Mouse (Mus musculus) CH12.LX (cell line): ENCODE results near the gene Pde4dip. TPM values are rescaled to one million over a fixed set of nuclear protein-coding genes. Genes with fewer than 3 reads are reported as not detected.

ENCODE experiments used
- DNase-seq: peaks from one replicate; pipeline ENCODE4 v3.0.0-alpha.2; 2013; ENCODE audit errors: extremely low read depth
- H3K27ac ChIP-seq: 2 replicates; pipeline ENCODE4 v1.5.1; 2012; ENCODE audit warnings: low read depth, mild to moderate bottlenecking, control low read depth, moderate library complexity; ENCODE audit not compliant: insufficient read depth
- H3K27me3 ChIP-seq: replicated peaks from 2 replicates; pipeline ENCODE3; 2012; ENCODE audit warnings: inconsistent platforms
- H3K36me3 ChIP-seq, 2 experiments: replicated peaks in 1 of 2; 2 replicates each; pipeline versions ENCODE3 to v1.6.1; 2012; ENCODE audit warnings: inconsistent platforms in 1 of 2, low read length in 1 of 2, mild to moderate bottlenecking in 1 of 2, mixed read lengths in 1 of 2, moderate library complexity in 1 of 2; ENCODE audit not compliant: control insufficient read depth in 1 of 2, insufficient read depth in 1 of 2
- H3K4me1 ChIP-seq, 2 experiments: 2 replicates each; pipeline ENCODE4 v1.6.1; 2012; ENCODE audit warnings: inconsistent platforms in 1 of 2, moderate library complexity in 1 of 2; ENCODE audit not compliant: insufficient read depth in 2 of 2, control insufficient read depth in 1 of 2
- H3K4me2 ChIP-seq: 2 replicates; pipeline ENCODE4 v1.6.1; 2012; ENCODE audit warnings: low read depth, mild to moderate bottlenecking, control low read depth; ENCODE audit not compliant: poor library complexity, insufficient read depth, severe bottlenecking
- H3K4me3 ChIP-seq, 3 experiments: fragments of 150-350 bp in 1 of 3; sonication (generic) in 1 of 3; replicated peaks in 1 of 3; 2 replicates each; pipeline versions ENCODE3 to v1.5.1; 2011 to 2012; ENCODE audit warnings: low read depth in 2 of 3, low read length in 2 of 3, mild to moderate bottlenecking in 2 of 3, moderate library complexity in 2 of 3, control low read depth in 1 of 3, improper control_type of control experiment in 1 of 3, inconsistent platforms in 1 of 3, mixed read lengths in 1 of 3; ENCODE audit not compliant: poor library complexity in 1 of 3
- H3K79me2 ChIP-seq: replicated peaks from 2 replicates; pipeline ENCODE4 v1.6.1; 2012; ENCODE audit warnings: mild to moderate bottlenecking, moderate library complexity; ENCODE audit not compliant: control insufficient read depth, poor library complexity, insufficient read depth, severe bottlenecking; ENCODE audit errors: extremely low read depth
- H3K9ac ChIP-seq: 2 replicates; pipeline ENCODE4 v1.6.1; 2012; ENCODE audit warnings: low read depth, mild to moderate bottlenecking, control low read depth, moderate library complexity; ENCODE audit not compliant: insufficient read depth
- H3K9me3 ChIP-seq: replicated peaks from 2 replicates; pipeline ENCODE3; 2012; ENCODE audit warnings: low read length, inconsistent platforms, mixed read lengths
- CHD1 ChIP-seq: IDR thresholded peaks from 2 replicates; pipeline ENCODE4 v1.6.1; 2012; ENCODE audit warnings: low read depth, low read length, improper control_type of control experiment, inconsistent platforms
- E2F4 ChIP-seq: IDR thresholded peaks from 2 replicates; pipeline ENCODE4 v1.6.1; 2011; ENCODE audit warnings: low read depth, low read length, improper control_type of control experiment; ENCODE audit not compliant: insufficient replicate concordance
- GABPA ChIP-seq: IDR thresholded peaks from 2 replicates; pipeline ENCODE4 v1.6.1; 2012; ENCODE audit warnings: low read depth, low read length, improper control_type of control experiment, inconsistent platforms; ENCODE audit not compliant: insufficient replicate concordance
- HCFC1 ChIP-seq: IDR thresholded peaks from 2 replicates; pipeline ENCODE4 v1.6.1; 2012; ENCODE audit warnings: low read depth, mild to moderate bottlenecking, inconsistent platforms, low read length, improper control_type of control experiment
- JUN ChIP-seq: IDR thresholded peaks from 2 replicates; pipeline ENCODE4 v1.6.1; 2011; ENCODE audit warnings: low read depth, mild to moderate bottlenecking, low read length, improper control_type of control experiment, moderate library complexity; ENCODE audit not compliant: insufficient read depth
- KAT2A ChIP-seq: IDR thresholded peaks from 2 replicates; pipeline ENCODE4 v1.6.1; 2012; ENCODE audit warnings: low read length, improper control_type of control experiment, inconsistent platforms; ENCODE audit not compliant: insufficient replicate concordance
- MAFK ChIP-seq: IDR thresholded peaks from 2 replicates; pipeline ENCODE4 v1.6.1; 2011; ENCODE audit warnings: low read length, improper control_type of control experiment; ENCODE audit not compliant: insufficient replicate concordance
- MAZ ChIP-seq: IDR thresholded peaks from 2 replicates; pipeline ENCODE4 v1.6.1; 2012; ENCODE audit warnings: low read depth, mild to moderate bottlenecking, inconsistent platforms, low read length, improper control_type of control experiment, moderate library complexity
- MEF2A ChIP-seq: IDR thresholded peaks from 2 replicates; pipeline ENCODE4 v1.6.1; 2014; ENCODE audit warnings: low read depth, mild to moderate bottlenecking, inconsistent platforms, low read length, improper control_type of control experiment, borderline replicate concordance
- MYC ChIP-seq: IDR thresholded peaks from 2 replicates; pipeline ENCODE4 v1.6.1; 2011; ENCODE audit warnings: low read depth, mild to moderate bottlenecking, improper control_type of control experiment, low read length
- NELFE ChIP-seq: IDR thresholded peaks from 2 replicates; pipeline ENCODE4 v1.6.1; 2011; ENCODE audit warnings: low read depth, low read length, improper control_type of control experiment
- PAX5 ChIP-seq: IDR thresholded peaks from 2 replicates; pipeline ENCODE4 v1.6.1; 2012; ENCODE audit warnings: low read length, inconsistent platforms, mixed read lengths
- POLR2AphosphoS2 ChIP-seq: IDR thresholded peaks from 2 replicates; pipeline ENCODE4 v1.6.1; 2011; ENCODE audit warnings: low read depth, low read length, improper control_type of control experiment
- RAD21 ChIP-seq: IDR thresholded peaks from 2 replicates; pipeline ENCODE4 v1.6.1; 2011; ENCODE audit warnings: low read depth, mild to moderate bottlenecking, low read length, improper control_type of control experiment, moderate library complexity
- SIN3A ChIP-seq: IDR thresholded peaks from 2 replicates; pipeline ENCODE4 v1.6.1; 2012; ENCODE audit warnings: low read length, improper control_type of control experiment, inconsistent platforms
- UBTF ChIP-seq: IDR thresholded peaks from 2 replicates; pipeline ENCODE4 v1.6.1; 2012; ENCODE audit warnings: low read depth, mild to moderate bottlenecking, inconsistent platforms, low read length, improper control_type of control experiment, moderate library complexity
- USF1 ChIP-seq: IDR thresholded peaks from 2 replicates; pipeline ENCODE4 v1.6.1; 2014; ENCODE audit warnings: low read depth, mild to moderate bottlenecking, inconsistent platforms, low read length, improper control_type of control experiment
- USF2 ChIP-seq: conservative IDR thresholded peaks from 2 replicates; pipeline ENCODE4 v1.6.1; 2011; ENCODE audit warnings: low read depth, low read length, improper control_type of control experiment
- ZKSCAN1 ChIP-seq: IDR thresholded peaks from 2 replicates; pipeline ENCODE4 v1.6.1; 2012; ENCODE audit warnings: low read depth, inconsistent platforms, low read length, improper control_type of control experiment, borderline replicate concordance
- dilution Hi-C: fragments of 300-500 bp; cut with MboI; formaldehyde crosslinking; loops from 2 replicates; pipeline ENCODE4 v1.14.3; 2020; ENCODE audit warnings: low sequenced_read_pairs; ENCODE audit not compliant: extremely low pct_unique_long_range_greater_than_20kb, extremely low pct_ligation_motif_present
- in situ Hi-C: fragments of 300-500 bp; cut with MboI; formaldehyde crosslinking; loops from 3 replicates; pipeline ENCODE4 v1.14.3; 2019; ENCODE audit warnings: low sequenced_read_pairs, low pct_ligation_motif_present, low pct_unique_long_range_greater_than_20kb, mixed read lengths
- polyA plus RNA-seq: library from polyadenylated mRNA; unstranded; fragments of >175 nt; gene quantifications from 2 replicates; pipeline ENCODE4 v1.2.1, GENCODE M21; 2012; ENCODE audit warnings: low read depth; ENCODE audit not compliant: insufficient read length
- total RNA-seq, 2 experiments: library from RNA; depleted of rRNA; stranded (reverse); fragments of 300-350 nt in 1 of 2; fragments of >200 nt in 1 of 2; gene quantifications; 2 replicates each; pipeline ENCODE4 v1.2.3; 2012 to 2014

Gene Pde4dip
- total and polyA plus RNA-seq, 3 experiments: 12.4 to 21.7 (median 15.2) TPM

- H3K4me3 ChIP-seq: no peak overlapping the region
- H3K9me3 ChIP-seq: no peaks in the 10 kb centered on the region
- H3K79me2 ChIP-seq: no peaks in the 10 kb centered on the region
- peaks cover 0 to 3% of the 10 kb centered on the region in 2 experiments; a peak in 2 of 4 replicates for H3K4me1 ChIP-seq
- no peak for TF ChIP-seq MAZ
- no peak for TF ChIP-seq CHD1
- TF ChIP-seq MEF2A: no peak
- TF ChIP-seq PAX5: no peak
- TF ChIP-seq E2F4: no peak
- no peak for TF ChIP-seq SIN3A
- no peak for TF ChIP-seq GABPA
- no peak for TF ChIP-seq POLR2AphosphoS2
- TF ChIP-seq RAD21: no peak
- no peak for TF ChIP-seq HCFC1
- TF ChIP-seq ZKSCAN1: no peak
- no peak for TF ChIP-seq NELFE
- TF ChIP-seq MYC: no peak
- TF ChIP-seq MAFK: no peak
- dilution Hi-C loops (no loop called here), in situ Hi-C loops (loop anchor here (5.0 kb wide), 1 partner anchor 302 kb away; no protein-coding TSS in a partner anchor)
- no peaks in the 10 kb centered on the region for H3K27me3 ChIP-seq
- no peak overlapping the region for H3K4me2 ChIP-seq
- no peak overlapping the region for H3K27ac ChIP-seq
- DNase-seq: no peak
- H3K9ac ChIP-seq: no peak overlapping the region
- H3K36me3 ChIP-seq: peaks cover 14 to 44% of the 10 kb centered on the region in 2 experiments
These were observed 36.7 kb upstream of the Pde4dip start for GRCm38 (mm10) chr3:97925246-97925645.

DNA sequence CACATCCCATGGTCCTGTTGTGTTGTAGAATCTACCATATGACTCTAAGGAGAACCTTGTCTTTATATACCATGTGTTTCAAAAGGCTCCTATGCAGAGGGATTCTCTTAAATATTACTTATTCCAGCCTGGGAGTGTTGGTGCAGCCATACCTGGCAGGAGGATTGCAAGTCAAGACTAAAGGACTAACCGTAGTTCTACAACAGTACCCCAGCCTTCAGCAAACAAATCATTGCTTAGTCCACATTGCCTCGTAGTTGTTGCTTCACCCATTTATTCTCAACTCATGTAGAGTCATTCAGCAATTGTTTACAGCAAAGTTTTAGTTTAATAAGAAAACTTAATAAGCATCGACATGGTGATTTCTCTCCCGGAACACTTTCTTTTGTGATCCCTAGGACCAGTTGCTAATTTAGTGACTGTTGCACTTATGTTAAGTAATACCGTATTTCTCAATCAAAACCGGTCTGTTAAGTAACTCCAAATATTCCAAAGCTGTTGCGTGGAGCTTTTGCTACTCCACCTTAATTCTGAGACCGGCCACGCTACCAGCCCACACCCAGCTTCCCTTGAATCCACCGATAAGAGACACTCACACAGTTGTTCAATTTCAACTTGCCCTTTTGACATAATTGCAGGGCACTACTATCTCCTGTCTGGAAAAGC lies 30.5 kb upstream of the Pde4dip start:
- H3K4me1 ChIP-seq: no peaks in the 10 kb centered on the region
- H3K9me3 ChIP-seq: no peaks in the 10 kb centered on the region
- H3K27me3 ChIP-seq: no peaks in the 10 kb centered on the region
- TF ChIP-seq USF1: no peak
- TF ChIP-seq KAT2A: no peak
- TF ChIP-seq USF2: no peak
- no peak for TF ChIP-seq POLR2AphosphoS2
- no peak for TF ChIP-seq GABPA
- TF ChIP-seq JUN: no peak
- no peak for TF ChIP-seq UBTF
- peaks cover 37 to 90% of the 10 kb centered on the region in 2 experiments for H3K36me3 ChIP-seq
- in situ Hi-C loops (no loop called here), dilution Hi-C loops (no loop called here)
- H3K27ac ChIP-seq: no peak overlapping the region
- H3K79me2 ChIP-seq: no peaks in the 10 kb centered on the region
- H3K9ac ChIP-seq: no peak overlapping the region
- no peak overlapping the region for H3K4me3 ChIP-seq
- no peak overlapping the region for H3K4me2 ChIP-seq
- no peak for DNase-seq
